Mouse (Mus musculus): ENCODE measurements at regions not wholly inside any gene's neighbourhood (a gene's known extent, or its start where the extent isn't known, plus 50 kb on each side); places are given as distances from the start of the nearest gene placed in this dataset.

DNA sequence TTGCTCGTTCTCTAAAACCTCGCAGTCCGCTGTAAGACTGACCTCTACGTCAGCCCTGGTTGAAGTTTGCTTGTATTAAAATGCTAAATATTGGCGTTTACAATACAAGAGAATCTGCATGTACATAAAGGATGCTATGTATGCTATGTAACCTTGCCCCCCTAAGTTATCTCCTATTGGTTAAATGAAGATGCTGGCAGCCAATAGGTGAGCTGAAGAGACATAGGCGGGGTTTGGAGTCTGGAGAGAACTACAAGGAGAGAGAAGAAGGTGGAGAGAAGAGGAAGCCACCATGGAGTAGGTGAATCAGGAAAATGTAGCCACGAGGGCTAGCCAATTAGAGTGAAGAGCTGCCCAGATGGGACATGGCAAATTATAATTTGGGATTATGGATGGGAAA lies 214.0 kb upstream of the Amigo2 start:
- TF ChIP-seq CTCF (IDR thresholded peaks at IDR 0.05; ENCODE audit: insufficient read depth, low read depth, low read length), result no peak
- TF ChIP-seq POLR2A (IDR thresholded peaks at IDR 0.05; ENCODE audit: insufficient read depth, low read depth, low read length), result no peak
